Mouse (Mus musculus) layer of hippocampus, adult 8-10 months (tissue): ENCODE data around the gene Mast4. TPM values are rescaled to one million over a fixed set of nuclear protein-coding genes. Genes with fewer than 3 reads are reported as not detected.

Source experiments
- DNase-seq, 2 experiments: peaks; one replicate each; pipeline ENCODE4 v3.0.0; 2022; ENCODE audit warnings: low spot score in 2 of 2
- total RNA-seq, 4 experiments: library from RNA; stranded (reverse); gene quantifications; 2 replicates each; pipeline ENCODE4 v1.2.4; 2022

Gene Mast4
- total RNA-seq, 4 experiments from 2014 or later: 62.8 to 81.8 (median 67.6) TPM

- no peak for DNase-seq
Observed at GRCm38 (mm10) chr13:102716973-102717372, 617.3 kb downstream of the Mast4 start.

DNA sequence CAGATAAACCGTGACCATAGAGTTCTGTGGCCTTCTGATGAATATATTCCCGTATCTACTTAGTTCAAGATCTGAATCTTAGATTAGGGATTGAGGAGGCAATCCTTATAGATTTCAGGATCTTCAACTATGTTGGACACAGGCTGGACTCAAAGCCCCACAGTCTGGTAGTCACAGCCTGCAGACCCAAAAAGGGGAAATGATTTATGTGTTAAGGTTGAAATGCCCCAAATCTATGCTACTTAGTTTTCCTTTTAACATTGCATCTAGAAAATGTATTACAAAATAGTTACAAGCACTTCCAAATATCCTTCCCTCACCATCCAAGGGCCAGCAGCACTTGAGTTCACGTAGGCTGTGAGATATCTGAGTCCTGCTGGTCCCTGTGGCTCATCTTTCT lies 633.6 kb downstream of the Mast4 start:
- DNase-seq: no peak

GRCm38 (mm10) chr13:102700176-102700575 lies 634.1 kb downstream of the Mast4 start:
- DNase-seq: no peak

DNA sequence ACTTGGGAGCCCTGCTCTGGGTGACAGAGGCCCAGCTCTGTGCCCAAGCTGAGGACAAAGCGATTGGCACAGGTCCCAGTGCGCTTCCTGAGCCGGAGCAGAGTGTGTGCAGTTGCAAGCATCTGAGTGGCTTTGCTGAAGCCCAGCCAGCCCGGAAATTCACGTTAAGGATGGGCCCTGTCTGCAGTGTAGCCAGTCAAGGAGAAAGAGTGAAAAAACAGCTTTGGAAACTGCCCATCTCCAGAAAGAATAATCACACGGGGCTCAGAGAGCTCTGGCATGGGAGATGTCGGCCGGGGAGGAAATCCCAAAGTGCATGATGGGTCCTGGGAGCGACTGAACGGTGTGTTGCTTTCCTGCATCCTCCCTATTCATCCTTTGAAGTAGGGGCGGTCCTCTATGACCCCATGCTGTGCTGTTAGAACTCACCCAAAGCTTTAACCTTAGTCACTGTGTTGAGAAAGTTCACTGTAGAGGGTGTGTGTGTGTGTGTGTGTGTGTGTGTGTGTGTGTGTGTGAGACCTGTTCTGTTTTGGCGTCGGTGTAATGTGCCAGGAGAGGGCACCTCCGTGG lies 635.5 kb downstream of the Mast4 start:
- DNase-seq: peak; percentile 33 to 39

DNA sequence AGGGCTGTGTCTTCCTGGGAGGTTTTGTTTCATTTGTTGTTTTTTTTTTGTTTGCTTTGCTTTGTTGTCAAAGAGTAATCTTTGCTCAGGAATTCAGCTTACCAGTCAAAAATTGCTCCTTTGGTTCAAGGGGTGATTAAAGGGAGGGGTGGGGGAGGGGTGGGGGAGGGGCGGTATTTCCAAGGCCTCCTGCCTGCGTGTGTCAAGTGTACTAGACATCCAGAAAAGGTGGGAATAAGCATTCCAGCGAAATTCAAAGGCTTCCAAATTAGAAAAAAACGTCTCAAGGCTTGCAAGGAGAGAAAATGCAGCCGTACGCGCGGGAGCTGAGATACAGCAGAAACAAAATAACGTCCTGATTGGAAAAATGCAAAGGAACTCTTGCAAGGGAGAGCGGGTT lies 636.0 kb downstream of the Mast4 start:
- no peak for DNase-seq

DNA sequence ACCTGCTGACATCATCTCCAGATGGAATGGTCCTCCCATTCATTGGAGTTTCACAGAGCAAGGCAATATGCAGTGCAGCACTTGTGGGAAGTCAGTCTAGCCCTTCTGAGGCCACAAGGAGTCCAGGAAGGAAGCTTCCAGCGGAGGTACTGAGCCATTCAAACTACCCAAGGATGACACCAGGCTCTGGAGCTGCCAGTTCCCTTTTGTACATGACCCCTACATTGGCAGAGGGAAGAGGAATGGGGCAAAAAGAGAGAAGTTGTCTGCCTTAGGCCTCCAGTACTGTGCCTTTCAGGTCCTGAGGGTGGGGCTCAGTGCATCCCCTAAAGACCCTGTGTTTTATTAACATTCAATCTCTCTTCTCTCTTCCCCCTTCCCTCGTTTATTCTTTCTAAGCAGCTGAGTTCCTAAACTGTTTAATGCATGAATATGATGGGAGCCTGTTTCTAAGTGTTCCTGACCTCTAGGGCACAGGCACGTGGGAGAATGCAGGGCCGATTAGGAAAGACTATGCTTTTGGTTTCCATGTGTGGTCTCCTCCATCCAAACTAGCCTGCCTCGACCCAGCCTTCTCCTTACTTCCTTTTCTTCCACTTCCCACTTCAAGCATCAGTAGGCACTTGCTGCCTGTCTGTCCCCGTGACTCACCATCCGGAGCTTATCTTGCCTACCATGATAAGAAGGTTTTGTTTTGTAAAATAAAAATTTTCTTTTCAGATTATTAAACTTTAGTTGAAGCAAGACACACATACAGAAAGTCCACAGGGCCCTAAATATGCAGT lies 639.0 kb downstream of the Mast4 start:
- DNase-seq: no peak

DNA sequence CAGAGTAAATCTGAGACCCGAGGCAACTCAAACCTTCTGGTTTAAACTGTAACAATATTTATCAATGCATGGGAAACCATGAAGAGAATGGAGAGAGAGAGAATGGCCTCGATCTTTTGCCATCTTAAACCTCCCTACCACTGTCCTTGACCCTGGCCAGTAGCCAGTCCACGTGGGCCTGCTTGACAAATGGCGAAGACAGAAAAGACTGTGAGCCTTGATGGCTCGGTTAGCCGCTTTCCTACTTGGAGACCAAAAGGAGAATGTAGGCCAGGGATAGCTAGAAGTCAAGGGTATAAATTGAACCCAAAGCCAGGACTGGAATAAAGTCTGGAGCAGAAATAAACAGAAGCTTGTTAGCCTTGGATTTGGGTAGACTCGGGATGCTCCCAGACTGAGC lies 640.1 kb downstream of the Mast4 start:
- DNase-seq: no peak

GRCm38 (mm10) chr13:102693341-102693801 lies 640.9 kb downstream of the Mast4 start, which contains the start of gene Cd180:
TSS of gene Cd180 (plus strand) at chr13:102693558.
- DNase-seq: no peak

GRCm38 (mm10) chr13:102691408-102692150 lies 642.7 kb downstream of the Mast4 start:
- no peak for DNase-seq

DNA sequence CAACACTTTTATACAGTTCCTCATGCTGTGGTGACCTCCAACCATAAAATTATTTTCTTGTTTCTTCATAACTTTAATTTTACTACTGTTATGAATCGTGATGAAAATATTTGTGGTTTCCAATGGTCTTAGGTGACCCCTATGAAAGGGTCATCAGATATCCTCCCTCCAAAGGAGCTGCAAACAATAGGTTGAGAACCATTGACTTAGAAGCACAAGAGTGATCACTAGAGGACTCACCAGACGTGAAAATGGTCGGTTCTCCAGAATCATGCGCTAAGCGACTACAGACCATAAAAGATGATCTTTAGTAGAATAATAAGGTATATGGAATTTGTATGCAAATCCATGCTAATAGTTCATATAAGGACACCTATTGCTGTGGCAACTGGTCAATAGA lies 644.1 kb downstream of the Mast4 start:
- no peak for DNase-seq

- no peak for DNase-seq
Observed at GRCm38 (mm10) chr13:102689201-102690090, 644.9 kb downstream of the Mast4 start.

GRCm38 (mm10) chr13:102688121-102688520 lies 646.2 kb downstream of the Mast4 start:
- no peak for DNase-seq

GRCm38 (mm10) chr13:102684890-102685289 lies 649.4 kb downstream of the Mast4 start:
- no peak for DNase-seq
